In the genomic region with DNA sequence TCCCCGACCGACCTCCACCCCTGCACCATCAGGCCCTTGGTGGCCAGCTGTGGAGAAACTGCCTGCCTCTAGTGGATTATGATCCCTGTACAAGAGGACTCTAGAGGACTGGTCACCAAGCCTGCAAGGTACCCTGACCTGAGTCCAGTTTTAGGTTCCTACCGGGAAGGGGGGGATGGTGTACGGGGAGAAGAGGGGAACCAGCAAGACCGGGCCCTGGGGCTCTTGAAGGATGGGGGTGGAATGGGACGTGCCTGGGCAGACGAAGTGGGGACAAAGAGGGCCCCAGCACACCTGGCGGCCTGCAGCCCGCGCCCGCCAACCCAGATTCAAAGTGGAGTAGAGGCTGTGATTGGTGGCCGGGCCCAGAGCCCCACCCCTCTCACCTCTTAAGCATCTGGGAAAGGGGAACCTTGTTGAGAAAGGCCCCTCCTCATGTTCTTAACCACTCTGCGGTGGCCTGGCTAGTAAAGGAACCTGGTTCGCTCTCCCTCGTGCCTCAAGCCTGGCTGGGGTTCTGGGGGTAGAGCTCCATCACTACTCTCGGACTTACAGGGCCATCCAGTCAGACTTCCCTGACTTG, we compare ENCODE assay signal across 8 mouse cellular contexts. TPM values are rescaled to one million over a fixed set of nuclear protein-coding genes. Genes with fewer than 3 reads are reported as not detected.
DNase-seq lines count a peak whose midpoint lies in the region; ATAC-seq and TF ChIP-seq lines count a peak whose summit lies in the region.

No protein-coding gene starts in this region.

- no peaks in the 10 kb centered on the region for H3K36me3 ChIP-seq in intestine, postnatal 0 days (ENCODE audit: control insufficient read depth, insufficient read depth)
- H3K36me3 ChIP-seq in macrophage (ENCODE audit: inconsistent target), result no peaks in the 10 kb centered on the region

- H3K9ac ChIP-seq in intestine, postnatal 0 days (ENCODE audit: low read depth, low read length), result peak overlapping the region; percentile 61; the same call in 1 of the 2 replicates

- DNase-seq in urinary bladder, adult 2 months (ENCODE audit: low spot score), result peak; percentile 41
- DNase-seq in urinary bladder, postnatal 36 days (ENCODE audit: low spot score in 2 of 2), result no peak
- peak; percentile 63 to 80 for DNase-seq in spleen, postnatal 4 days (ENCODE audit: low spot score in 2 of 2)
- DNase-seq in left cerebral cortex, postnatal 14 days (ENCODE audit: low spot score in 2 of 2), result no peak
- DNase-seq in layer of hippocampus, postnatal 14 days (ENCODE audit: low spot score in 2 of 2), result no peak

- H3K9me3 ChIP-seq in intestine, postnatal 0 days (ENCODE audit: control insufficient read depth), result no peaks in the 10 kb centered on the region

- H3K79me2 ChIP-seq in macrophage (ENCODE audit: inconsistent target), result no peaks in the 10 kb centered on the region

- peak overlapping the region; percentile 75 for H3K4me2 ChIP-seq in intestine, postnatal 0 days (replicated peaks; ENCODE audit: low read depth)

- peak; percentile 46 for ATAC-seq in intestine, postnatal 0 days

- 24% methylated on average over 16 of the region's 16 CpGs for WGBS in intestine, postnatal 0 days
- WGBS in macrophage (ENCODE audit: missing documents), result 26% methylated on average over 16 of the region's 16 CpGs

- intact Hi-C loops in left cerebral cortex, postnatal 14 days (cut with DNase I), result no loop called here

- no peaks in the 10 kb centered on the region for H3K27me3 ChIP-seq in intestine, postnatal 0 days (replicated peaks; ENCODE audit: control insufficient read depth, insufficient read depth, low read length)

- no peak overlapping the region for H3K4me3 ChIP-seq in embryonic fibroblast, embryonic 13.5 days (ENCODE audit: insufficient read depth, low read length)
- peak overlapping the region; percentile 43 for H3K4me3 ChIP-seq in intestine, postnatal 0 days (ENCODE audit: low read depth, low read length)
- peak overlapping the region; percentile 23; the same call in 1 of the 2 replicates for H3K4me3 ChIP-seq in macrophage (ENCODE audit: inconsistent target)

- no peak; the same call in 1 of the 2 replicates for TF ChIP-seq POLR2A in embryonic fibroblast, embryonic 13.5 days (IDR thresholded peaks at IDR 0.05; ENCODE audit: low read depth, low read length)

- TF ChIP-seq CTCF in embryonic fibroblast, embryonic 13.5 days (IDR thresholded peaks at IDR 0.05; ENCODE audit: borderline replicate concordance, insufficient read depth, low read length), result no peak
- TF ChIP-seq CTCF in intestine, postnatal 0 days (IDR thresholded peaks at IDR 0.05; ENCODE audit: low read depth), result peak; percentile 6; the same call in 1 of the 2 replicates

- peaks cover 10% of the 10 kb centered on the region for H3K4me1 ChIP-seq in embryonic fibroblast, embryonic 13.5 days (ENCODE audit: control insufficient read depth, insufficient read depth, low read length)
- peaks cover 15% of the 10 kb centered on the region for H3K4me1 ChIP-seq in intestine, postnatal 0 days (replicated peaks; ENCODE audit: control insufficient read depth, insufficient read depth, low read length)

- peak overlapping the region; percentile 59 for H3K27ac ChIP-seq in embryonic fibroblast, embryonic 13.5 days (ENCODE audit: insufficient read depth, low read length)
- H3K27ac ChIP-seq in intestine, postnatal 0 days (ENCODE audit: low read depth, low read length), result peak overlapping the region; percentile 94
- H3K27ac ChIP-seq in macrophage, result peak overlapping the region; percentile 50

RNA-seq across cellular contexts. Expression of a gene that starts 23.3 kb away (rescaled TPM):
- 836 and 1,054 TPM in 2 replicates for polyA plus RNA-seq in urinary bladder, adult 2 months (2012; rRNA removed)
- 1,524 and 1,625 TPM in 2 replicates for polyA plus RNA-seq in embryonic fibroblast, embryonic 13.5 days (2011; ENCODE audit: insufficient read length, low read depth, missing spikeins)
- 1,008 and 1,098 TPM in 2 replicates for polyA plus RNA-seq in intestine, postnatal 0 days (2015; fragmentation: Nextera tagmentation; extraction: Ambion mirVana)
- total RNA-seq in macrophage (2018; cell fraction: chromatin; rRNA removed), result 100 to 1,000 TPM in 1 of 26 experiments, 10 to 100 TPM in 25; 14.8 to 195 (median 44.0) TPM
- total RNA-seq in macrophage (2018; cell fraction: cytosol; rRNA removed), result 100 to 1,000 TPM; 533 to 930 (median 702) TPM
- total RNA-seq in macrophage (2018; cell fraction: nucleus; rRNA removed), result 100 to 1,000 TPM; 100 to 475 (median 211) TPM
- 808 to 1,710 TPM (median 1,042 TPM) in 3 replicates for polyA plus RNA-seq in macrophage (2018)
- 100 to 1,000 TPM; 336 to 423 TPM for total RNA-seq in left cerebral cortex, postnatal 14 days (2021)
- 100 to 1,000 TPM; 453 to 549 TPM for total RNA-seq in layer of hippocampus, postnatal 14 days (2021)

Comparison
In these comparisons a context has a peak if more than half of its experiments do, and no peak if none do; other contexts are left out.
1. DNase-seq: peak in urinary bladder, adult 2 months (single experiment) and spleen, postnatal 4 days (2 of 2); none in urinary bladder, postnatal 36 days (0 of 2), left cerebral cortex, postnatal 14 days (0 of 2) and layer of hippocampus, postnatal 14 days (0 of 2).
2. Peak in every context shown above with its lines, with median percentiles within 50 percentile points of each other: H3K27ac ChIP-seq.